Mouse (Mus musculus): ENCODE measurements around the gene Hoxa7.

Gene Hoxa7

GRCm38 (mm10) chr6:52190410-52190809 lies 31.2 kb downstream of the Hoxa7 start:
- DNase-seq: no peak

- DNase-seq: no peak
Measured at GRCm38 (mm10) chr6:52189909-52190308, 31.7 kb downstream of the Hoxa7 start.

DNA sequence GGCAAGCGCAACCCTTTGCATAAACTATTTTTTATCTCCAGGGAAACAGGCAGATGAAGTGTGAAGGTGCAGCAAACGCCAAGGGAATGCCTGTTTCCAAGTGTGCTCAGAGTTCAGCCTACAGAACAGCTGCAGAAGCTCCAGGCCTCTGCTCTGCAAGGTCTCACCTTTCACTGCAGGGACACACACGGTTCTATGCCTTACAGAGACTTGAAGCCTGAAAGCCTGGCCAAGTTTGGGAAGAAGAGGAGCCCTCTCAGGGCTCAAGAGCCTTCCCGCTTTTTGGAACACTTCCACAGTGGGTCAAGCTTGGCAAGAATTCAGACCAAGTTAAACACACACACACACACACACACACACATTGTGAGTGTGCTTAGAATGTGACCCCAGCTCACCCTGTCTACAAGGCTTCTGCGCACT lies 32.5 kb downstream of the Hoxa7 start:
- no peak for DNase-seq

DNA sequence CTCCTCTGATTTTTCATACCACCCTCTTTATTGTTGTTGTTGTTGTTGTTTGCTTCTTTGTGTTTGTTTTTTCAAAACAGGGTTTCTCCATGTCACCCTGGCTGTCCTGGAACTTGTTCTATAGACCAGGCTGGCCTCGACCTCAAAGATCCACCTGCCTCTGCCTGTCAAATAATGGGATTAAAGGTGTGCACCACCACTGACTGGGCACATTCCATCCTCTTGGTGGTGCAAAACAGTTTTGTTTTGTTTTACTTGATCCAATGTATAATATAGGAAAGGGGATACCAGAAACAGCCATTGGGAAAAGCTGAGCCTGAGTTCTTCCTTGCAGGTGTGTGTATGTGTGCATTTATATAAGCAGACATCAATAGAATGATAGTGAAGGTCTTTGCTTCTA lies 35.2 kb downstream of the Hoxa7 start:
- DNase-seq: no peak

- DNase-seq: no peak
Measured at GRCm38 (mm10) chr6:52185834-52186233, 35.8 kb downstream of the Hoxa7 start.

DNA sequence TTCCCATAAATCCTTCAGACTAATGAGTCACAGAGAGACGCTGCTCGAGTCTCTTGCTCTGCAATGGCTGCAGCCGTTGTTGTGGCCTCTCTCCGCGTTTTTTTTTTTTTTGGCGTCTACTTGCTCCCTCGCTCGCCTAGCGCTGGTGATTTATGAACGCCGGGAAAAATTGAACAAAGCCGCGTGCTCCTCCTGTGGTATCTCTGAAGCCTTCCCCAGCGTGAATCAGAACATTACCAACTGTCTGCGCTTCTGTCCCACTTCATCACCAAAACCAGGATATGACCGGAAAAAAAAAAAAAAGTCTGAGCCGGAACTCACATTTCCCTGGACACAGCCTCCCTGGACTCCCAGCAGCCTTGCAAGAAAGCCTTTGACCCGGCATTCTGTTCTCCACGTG lies 36.4 kb downstream of the Hoxa7 start:
- DNase-seq: no peak

- DNase-seq: no peak
Measured at GRCm38 (mm10) chr6:52184668-52185067, 37.0 kb downstream of the Hoxa7 start.

- no peak for DNase-seq
Measured at GRCm38 (mm10) chr6:52183311-52184080, 38.2 kb downstream of the Hoxa7 start.

DNA sequence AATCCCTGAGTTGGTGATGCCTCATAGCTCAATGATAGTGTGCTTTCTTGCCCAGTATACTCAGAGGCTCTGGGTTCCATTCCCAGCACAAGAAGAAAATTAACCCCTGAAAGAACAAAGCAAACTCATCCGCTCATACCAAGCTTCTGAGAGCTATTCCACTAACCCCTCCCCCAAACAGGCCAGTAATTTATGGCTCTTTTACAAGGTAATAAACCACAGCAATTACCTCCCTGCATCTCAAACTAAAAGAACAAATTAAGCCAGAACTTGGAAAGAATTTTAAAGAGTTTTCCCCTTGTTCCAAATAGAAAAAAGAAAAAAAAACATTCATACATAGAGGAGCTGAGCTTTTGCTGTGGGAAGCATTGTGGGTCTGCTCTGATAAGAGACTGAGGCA lies 38.9 kb downstream of the Hoxa7 start:
- no peak for DNase-seq

DNA sequence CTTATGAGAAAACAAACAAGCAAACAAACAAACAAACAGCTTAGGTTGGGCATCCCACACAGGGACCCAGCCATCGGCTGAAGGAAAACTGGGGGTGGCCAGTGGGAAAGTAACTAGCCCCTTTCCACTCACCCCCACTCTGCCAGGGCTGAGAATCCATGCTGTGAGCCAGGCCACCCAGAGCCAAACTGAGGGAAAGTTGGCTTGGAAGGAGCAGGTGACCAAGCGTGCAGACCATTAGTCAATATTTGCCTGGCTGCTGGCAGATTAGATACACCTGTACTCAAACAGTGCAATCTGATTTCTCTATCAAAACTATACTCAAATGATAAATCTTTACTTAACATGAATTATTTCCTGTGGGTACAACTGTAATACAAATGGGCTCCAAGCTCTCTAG lies 39.6 kb downstream of the Hoxa7 start:
- no peak for DNase-seq

DNA sequence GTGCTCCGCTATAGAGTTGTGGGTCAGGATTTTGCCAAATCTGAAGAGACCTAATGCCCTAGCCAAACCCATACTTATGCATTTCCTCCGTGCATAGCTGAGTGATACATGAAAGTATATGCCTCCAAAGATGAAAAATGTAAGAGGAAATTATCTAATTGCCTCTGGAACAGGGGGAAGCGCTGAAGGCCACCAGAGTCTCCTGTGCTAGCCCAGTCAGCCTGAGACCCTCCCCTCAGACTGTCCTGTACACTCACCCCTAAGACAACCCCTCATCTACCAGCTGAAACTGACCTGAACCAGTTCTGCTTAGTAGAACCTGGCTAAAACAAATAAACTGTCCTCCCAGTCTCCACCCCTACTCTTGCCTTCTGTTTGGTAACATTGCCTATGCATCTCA lies 40.9 kb downstream of the Hoxa7 start:
- DNase-seq: no peak

DNA sequence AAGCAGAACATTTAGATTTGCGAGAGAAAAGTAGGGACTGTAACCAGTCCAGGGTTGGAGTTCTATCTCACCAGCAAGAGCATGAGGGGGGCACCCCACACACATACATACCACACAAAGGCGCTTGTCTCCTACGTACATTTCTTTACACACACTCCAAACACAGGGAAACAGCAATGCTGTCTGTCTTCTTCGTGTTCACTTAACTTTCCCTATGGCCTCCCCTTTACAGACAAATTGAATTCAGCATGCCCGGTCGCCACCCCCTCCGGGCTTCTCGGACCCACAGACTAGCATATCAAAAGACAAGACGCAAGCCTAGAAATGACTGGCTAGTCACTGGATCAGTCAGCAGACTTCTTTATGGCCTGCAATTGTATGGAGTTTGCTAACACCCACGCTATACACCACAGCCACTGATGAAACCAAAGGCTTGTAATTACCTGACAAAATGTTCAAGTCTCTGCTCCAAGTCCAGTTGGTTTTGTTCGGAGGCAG lies 41.4 kb downstream of the Hoxa7 start:
- DNase-seq: no peak

- DNase-seq: no peak
Measured at GRCm38 (mm10) chr6:52179690-52180089, 42.0 kb downstream of the Hoxa7 start.

GRCm38 (mm10) chr6:52178918-52179665 lies 42.6 kb downstream of the Hoxa7 start:
- DNase-seq: no peak

- DNase-seq: no peak
Measured at GRCm38 (mm10) chr6:52177806-52178205, 43.8 kb downstream of the Hoxa7 start.

- no peak for DNase-seq
Measured at GRCm38 (mm10) chr6:52177061-52177735, 44.5 kb downstream of the Hoxa7 start, which contains the start of gene 5730596B20Rik. TSS of gene 5730596B20Rik (plus strand) at chr6:52177498.

- DNase-seq: no peak
Measured at GRCm38 (mm10) chr6:52176391-52176790, 45.3 kb downstream of the Hoxa7 start.

DNA sequence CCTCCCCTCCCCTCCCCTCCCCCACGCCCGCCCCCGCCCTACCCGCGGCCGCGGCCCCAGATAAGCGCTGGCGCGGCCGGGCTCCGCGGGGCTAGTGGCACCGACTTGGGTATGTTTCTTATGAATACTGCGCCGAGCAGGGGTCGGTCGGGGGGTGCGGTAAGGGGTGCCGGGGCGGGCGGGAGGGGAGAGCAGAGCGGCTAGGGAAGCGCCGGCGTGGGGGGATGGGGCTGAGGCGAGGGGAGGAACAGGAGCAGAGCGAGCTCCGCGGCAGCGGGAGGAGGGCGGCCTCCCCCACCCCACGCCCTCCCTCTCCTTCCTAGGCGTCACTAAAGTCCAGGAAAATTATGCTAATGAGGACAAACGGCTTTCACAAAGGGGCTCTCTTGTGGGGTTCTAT lies 45.8 kb downstream of the Hoxa7 start:
- no peak for DNase-seq

GRCm38 (mm10) chr6:52174968-52175751 lies 46.5 kb downstream of the Hoxa7 start:
- DNase-seq: no peak

GRCm38 (mm10) chr6:52173648-52174047 lies 48.0 kb downstream of the Hoxa7 start:
- no peak for DNase-seq

- no peak for DNase-seq
Measured at GRCm38 (mm10) chr6:52172501-52172900, 49.2 kb downstream of the Hoxa7 start.

GRCm38 (mm10) chr6:52171938-52172337 lies 49.7 kb downstream of the Hoxa7 start:
- DNase-seq: no peak

- no peak for DNase-seq
Measured at GRCm38 (mm10) chr6:52171331-52171730, 50.3 kb downstream of the Hoxa7 start.
